Mouse (Mus musculus) CH12.LX (cell line): ENCODE measurements around the gene Scnn1a. TPM values are rescaled to one million over a fixed set of nuclear protein-coding genes. Genes with fewer than 3 reads are reported as not detected.

ENCODE experiments used
- DNase-seq: peaks from one replicate; pipeline ENCODE4 v3.0.0-alpha.2; 2013; ENCODE audit errors: extremely low read depth
- H3K27ac ChIP-seq: 2 replicates; pipeline ENCODE4 v1.5.1; 2012; ENCODE audit warnings: low read depth, mild to moderate bottlenecking, control low read depth, moderate library complexity; ENCODE audit not compliant: insufficient read depth
- H3K27me3 ChIP-seq: replicated peaks from 2 replicates; pipeline ENCODE3; 2012; ENCODE audit warnings: inconsistent platforms
- H3K36me3 ChIP-seq, 2 experiments: replicated peaks in 1 of 2; 2 replicates each; pipeline versions ENCODE3 to v1.6.1; 2012; ENCODE audit warnings: inconsistent platforms in 1 of 2, low read length in 1 of 2, mild to moderate bottlenecking in 1 of 2, mixed read lengths in 1 of 2, moderate library complexity in 1 of 2; ENCODE audit not compliant: control insufficient read depth in 1 of 2, insufficient read depth in 1 of 2
- H3K4me1 ChIP-seq, 2 experiments: 2 replicates each; pipeline ENCODE4 v1.6.1; 2012; ENCODE audit warnings: inconsistent platforms in 1 of 2, moderate library complexity in 1 of 2; ENCODE audit not compliant: insufficient read depth in 2 of 2, control insufficient read depth in 1 of 2
- H3K4me2 ChIP-seq: 2 replicates; pipeline ENCODE4 v1.6.1; 2012; ENCODE audit warnings: low read depth, mild to moderate bottlenecking, control low read depth; ENCODE audit not compliant: poor library complexity, insufficient read depth, severe bottlenecking
- H3K4me3 ChIP-seq, 3 experiments: fragments of 150-350 bp in 1 of 3; sonication (generic) in 1 of 3; replicated peaks in 1 of 3; 2 replicates each; pipeline versions ENCODE3 to v1.5.1; 2011 to 2012; ENCODE audit warnings: low read depth in 2 of 3, low read length in 2 of 3, mild to moderate bottlenecking in 2 of 3, moderate library complexity in 2 of 3, control low read depth in 1 of 3, improper control_type of control experiment in 1 of 3, inconsistent platforms in 1 of 3, mixed read lengths in 1 of 3; ENCODE audit not compliant: poor library complexity in 1 of 3
- H3K79me2 ChIP-seq: replicated peaks from 2 replicates; pipeline ENCODE4 v1.6.1; 2012; ENCODE audit warnings: mild to moderate bottlenecking, moderate library complexity; ENCODE audit not compliant: control insufficient read depth, poor library complexity, insufficient read depth, severe bottlenecking; ENCODE audit errors: extremely low read depth
- H3K9ac ChIP-seq: 2 replicates; pipeline ENCODE4 v1.6.1; 2012; ENCODE audit warnings: low read depth, mild to moderate bottlenecking, control low read depth, moderate library complexity; ENCODE audit not compliant: insufficient read depth
- H3K9me3 ChIP-seq: replicated peaks from 2 replicates; pipeline ENCODE3; 2012; ENCODE audit warnings: low read length, inconsistent platforms, mixed read lengths
- BHLHE40 ChIP-seq: IDR thresholded peaks from 2 replicates; pipeline ENCODE4 v1.6.1; 2011; ENCODE audit warnings: mild to moderate bottlenecking, low read depth, low read length, improper control_type of control experiment
- CHD2 ChIP-seq: IDR thresholded peaks from 2 replicates; pipeline ENCODE4 v1.6.1; 2011; ENCODE audit warnings: low read length, improper control_type of control experiment
- CTCF ChIP-seq, 2 experiments: IDR thresholded peaks in 1 of 2; conservative IDR thresholded peaks in 1 of 2; 2 replicates each; pipeline ENCODE4 v1.5.1; 2011 to 2012; ENCODE audit warnings: low read depth in 2 of 2, low read length in 2 of 2, improper control_type of control experiment in 1 of 2, inconsistent platforms in 1 of 2, mild to moderate bottlenecking in 1 of 2, moderate library complexity in 1 of 2
- E2F4 ChIP-seq: IDR thresholded peaks from 2 replicates; pipeline ENCODE4 v1.6.1; 2011; ENCODE audit warnings: low read depth, low read length, improper control_type of control experiment; ENCODE audit not compliant: insufficient replicate concordance
- ELF1 ChIP-seq: IDR thresholded peaks from 2 replicates; pipeline ENCODE4 v1.6.1; 2014; ENCODE audit warnings: low read depth, mild to moderate bottlenecking, inconsistent platforms, low read length, improper control_type of control experiment
- EP300 ChIP-seq: IDR thresholded peaks from 2 replicates; pipeline ENCODE4 v1.6.1; 2011; ENCODE audit warnings: low read length, improper control_type of control experiment
- ETS1 ChIP-seq: conservative IDR thresholded peaks from 2 replicates; pipeline ENCODE4 v1.6.1; 2012; ENCODE audit warnings: low read depth, mild to moderate bottlenecking, inconsistent platforms, low read length, improper control_type of control experiment, moderate library complexity
- GABPA ChIP-seq: IDR thresholded peaks from 2 replicates; pipeline ENCODE4 v1.6.1; 2012; ENCODE audit warnings: low read depth, low read length, improper control_type of control experiment, inconsistent platforms; ENCODE audit not compliant: insufficient replicate concordance
- IRF4 ChIP-seq: IDR thresholded peaks from 2 replicates; pipeline ENCODE4 v1.6.1; 2014; ENCODE audit warnings: low read depth, mild to moderate bottlenecking, inconsistent platforms, low read length, improper control_type of control experiment
- JUN ChIP-seq: IDR thresholded peaks from 2 replicates; pipeline ENCODE4 v1.6.1; 2011; ENCODE audit warnings: low read depth, mild to moderate bottlenecking, low read length, improper control_type of control experiment, moderate library complexity; ENCODE audit not compliant: insufficient read depth
- JUND ChIP-seq: conservative IDR thresholded peaks from 2 replicates; pipeline ENCODE4 v1.6.1; 2011; ENCODE audit warnings: low read depth, low read length, improper control_type of control experiment
- MAFK ChIP-seq: IDR thresholded peaks from 2 replicates; pipeline ENCODE4 v1.6.1; 2011; ENCODE audit warnings: low read length, improper control_type of control experiment; ENCODE audit not compliant: insufficient replicate concordance
- MAZ ChIP-seq: IDR thresholded peaks from 2 replicates; pipeline ENCODE4 v1.6.1; 2012; ENCODE audit warnings: low read depth, mild to moderate bottlenecking, inconsistent platforms, low read length, improper control_type of control experiment, moderate library complexity
- MEF2A ChIP-seq: IDR thresholded peaks from 2 replicates; pipeline ENCODE4 v1.6.1; 2014; ENCODE audit warnings: low read depth, mild to moderate bottlenecking, inconsistent platforms, low read length, improper control_type of control experiment, borderline replicate concordance
- MXI1 ChIP-seq: IDR thresholded peaks from 2 replicates; pipeline ENCODE4 v1.6.1; 2011; ENCODE audit warnings: mild to moderate bottlenecking, low read depth, low read length, improper control_type of control experiment
- MYC ChIP-seq: IDR thresholded peaks from 2 replicates; pipeline ENCODE4 v1.6.1; 2011; ENCODE audit warnings: low read depth, mild to moderate bottlenecking, improper control_type of control experiment, low read length
- NELFE ChIP-seq: IDR thresholded peaks from 2 replicates; pipeline ENCODE4 v1.6.1; 2011; ENCODE audit warnings: low read depth, low read length, improper control_type of control experiment
- NRF1 ChIP-seq: IDR thresholded peaks from 2 replicates; pipeline ENCODE4 v1.6.1; 2014; ENCODE audit warnings: low read depth, mild to moderate bottlenecking, inconsistent platforms, low read length, improper control_type of control experiment, moderate library complexity
- PAX5 ChIP-seq: IDR thresholded peaks from 2 replicates; pipeline ENCODE4 v1.6.1; 2012; ENCODE audit warnings: low read length, inconsistent platforms, mixed read lengths
- POLR2A ChIP-seq: IDR thresholded peaks from 2 replicates; pipeline ENCODE4 v1.6.1; 2011; ENCODE audit warnings: low read depth, mild to moderate bottlenecking, improper control_type of control experiment, low read length
- POLR2AphosphoS2 ChIP-seq: IDR thresholded peaks from 2 replicates; pipeline ENCODE4 v1.6.1; 2011; ENCODE audit warnings: low read depth, low read length, improper control_type of control experiment
- RAD21 ChIP-seq: IDR thresholded peaks from 2 replicates; pipeline ENCODE4 v1.6.1; 2011; ENCODE audit warnings: low read depth, mild to moderate bottlenecking, low read length, improper control_type of control experiment, moderate library complexity
- SMC3 ChIP-seq: IDR thresholded peaks from 2 replicates; pipeline ENCODE4 v1.6.1; 2011; ENCODE audit warnings: low read depth, low read length, improper control_type of control experiment
- TBP ChIP-seq: conservative IDR thresholded peaks from 2 replicates; pipeline ENCODE4 v1.6.1; 2011; ENCODE audit warnings: low read depth, low read length, improper control_type of control experiment
- USF1 ChIP-seq: IDR thresholded peaks from 2 replicates; pipeline ENCODE4 v1.6.1; 2014; ENCODE audit warnings: low read depth, mild to moderate bottlenecking, inconsistent platforms, low read length, improper control_type of control experiment
- ZC3H11A ChIP-seq: IDR thresholded peaks from 2 replicates; pipeline ENCODE4 v1.6.1; 2012; ENCODE audit warnings: low read depth, mild to moderate bottlenecking, inconsistent platforms, low read length, improper control_type of control experiment
- ZKSCAN1 ChIP-seq: IDR thresholded peaks from 2 replicates; pipeline ENCODE4 v1.6.1; 2012; ENCODE audit warnings: low read depth, inconsistent platforms, low read length, improper control_type of control experiment, borderline replicate concordance
- ZMIZ1 ChIP-seq: IDR thresholded peaks from 2 replicates; pipeline ENCODE4 v1.6.1; 2012; ENCODE audit warnings: low read depth, mild to moderate bottlenecking, inconsistent platforms, low read length, improper control_type of control experiment
- ZNF384 ChIP-seq: IDR thresholded peaks from 2 replicates; pipeline ENCODE4 v1.6.1; 2012; ENCODE audit warnings: low read depth, low read length, improper control_type of control experiment, inconsistent platforms
- dilution Hi-C: fragments of 300-500 bp; cut with MboI; formaldehyde crosslinking; loops from 2 replicates; pipeline ENCODE4 v1.14.3; 2020; ENCODE audit warnings: low sequenced_read_pairs; ENCODE audit not compliant: extremely low pct_unique_long_range_greater_than_20kb, extremely low pct_ligation_motif_present
- in situ Hi-C: fragments of 300-500 bp; cut with MboI; formaldehyde crosslinking; loops from 3 replicates; pipeline ENCODE4 v1.14.3; 2019; ENCODE audit warnings: low sequenced_read_pairs, low pct_ligation_motif_present, low pct_unique_long_range_greater_than_20kb, mixed read lengths
- polyA plus RNA-seq: library from polyadenylated mRNA; unstranded; fragments of >175 nt; gene quantifications from 2 replicates; pipeline ENCODE4 v1.2.1, GENCODE M21; 2012; ENCODE audit warnings: low read depth; ENCODE audit not compliant: insufficient read length
- total RNA-seq, 2 experiments: library from RNA; depleted of rRNA; stranded (reverse); fragments of 300-350 nt in 1 of 2; fragments of >200 nt in 1 of 2; gene quantifications; 2 replicates each; pipeline ENCODE4 v1.2.3; 2012 to 2014

The Scnn1a gene
- total and polyA plus RNA-seq, 3 experiments: not detected

DNA sequence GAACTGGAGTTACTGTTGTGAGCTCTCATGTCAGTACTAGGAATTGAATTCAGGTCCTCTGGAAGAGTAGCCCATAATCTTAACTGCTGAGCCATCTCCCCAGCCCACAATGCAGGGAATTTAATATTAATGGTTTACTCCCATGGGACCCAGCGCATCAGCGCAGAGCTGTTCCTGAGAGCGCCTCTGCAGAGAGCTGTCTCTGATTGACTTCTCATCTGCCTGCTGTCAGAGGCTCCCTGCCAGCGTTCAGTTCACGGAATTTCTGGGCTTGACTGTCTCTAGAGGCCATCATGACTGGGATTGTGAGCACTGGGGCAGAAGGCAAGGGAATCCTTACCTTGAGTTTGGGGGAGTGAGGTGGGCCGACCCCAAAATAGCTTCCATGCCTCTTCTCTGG lies 56.6 kb downstream of the Scnn1a start:
- no peak overlapping the region for H3K9ac ChIP-seq
- H3K36me3 ChIP-seq: no peaks in the 10 kb centered on the region
- in situ Hi-C loops: no loop called here
- H3K79me2 ChIP-seq: no peaks in the 10 kb centered on the region
- H3K9me3 ChIP-seq: no peaks in the 10 kb centered on the region
- H3K27ac ChIP-seq: no peak overlapping the region
- no peak for TF ChIP-seq TBP
- TF ChIP-seq BHLHE40: no peak
- TF ChIP-seq NRF1: no peak
- TF ChIP-seq EP300: no peak
- TF ChIP-seq NELFE: no peak
- TF ChIP-seq MAZ: no peak
- TF ChIP-seq E2F4: no peak
- no peak for TF ChIP-seq MEF2A
- no peak for TF ChIP-seq MYC
- no peak for TF ChIP-seq ELF1
- TF ChIP-seq USF1: no peak
- TF ChIP-seq ZC3H11A: no peak
- TF ChIP-seq MXI1: no peak
- no peak for TF ChIP-seq CTCF (conservative IDR thresholded peaks at IDR 0.05 in 1 of 2, IDR thresholded peaks at IDR 0.05 in 1 of 2; ENCODE audit: low read depth in 2 of 2, low read length in 2 of 2)
- TF ChIP-seq ZKSCAN1: no peak
- no peak for TF ChIP-seq MAFK
- no peak for TF ChIP-seq PAX5
- TF ChIP-seq, all 38 proteins: peak for 0
- Histone ChIP-seq H3K4me3 (no peak overlapping the region), H3K27me3 (peaks cover 93% of the 10 kb centered on the region), H3K4me1 (no peaks in the 10 kb centered on the region), H3K4me2 (no peak overlapping the region)
- no peak for DNase-seq
- dilution Hi-C loops: no loop called here

DNA sequence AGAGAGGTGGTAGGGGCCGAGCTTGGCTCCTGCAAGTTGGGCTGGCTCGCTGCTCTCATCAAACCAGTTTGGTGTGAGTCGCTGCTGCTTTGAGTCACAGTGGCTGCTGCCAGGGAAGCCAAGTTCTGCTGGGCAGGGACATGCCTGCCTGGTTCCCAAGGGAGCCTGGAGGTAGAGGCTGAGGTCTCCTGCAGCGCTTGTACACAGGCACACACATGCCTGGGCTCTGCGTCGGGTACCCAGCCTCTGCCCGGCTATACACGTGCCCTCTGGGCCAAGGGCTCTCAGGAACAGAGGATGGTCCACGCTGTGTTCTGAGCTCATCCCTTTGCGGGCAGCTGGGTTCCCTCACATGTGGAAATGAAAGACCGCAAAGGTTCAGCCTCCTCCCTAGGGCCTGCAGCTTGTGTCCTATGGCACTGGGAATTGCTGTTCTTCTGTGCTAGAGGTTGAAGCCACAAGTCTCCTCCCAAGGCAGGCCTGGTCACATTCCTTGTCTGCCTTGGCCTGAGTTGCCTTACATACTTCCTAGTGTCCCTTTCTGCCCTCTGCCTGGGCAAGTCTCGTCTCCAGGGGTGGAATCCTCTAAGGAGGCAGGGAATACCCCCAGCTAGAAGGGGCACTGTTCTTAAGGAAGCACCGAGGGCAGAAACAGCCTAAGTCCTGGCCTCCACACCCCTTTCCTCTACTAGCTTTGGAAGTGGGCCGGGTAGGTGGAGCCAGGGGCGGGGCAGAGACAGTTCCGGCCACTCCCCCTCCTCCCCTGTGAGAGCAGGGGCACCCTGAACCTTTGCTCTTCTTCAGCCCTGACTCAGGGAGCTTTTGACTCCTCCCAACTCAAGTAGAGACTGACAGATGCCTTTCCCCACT lies 57.4 kb downstream of the Scnn1a start:
- H3K4me1 ChIP-seq: no peaks in the 10 kb centered on the region
- no peak overlapping the region for H3K27ac ChIP-seq
- H3K36me3 ChIP-seq: no peaks in the 10 kb centered on the region
- H3K4me2 ChIP-seq: no peak overlapping the region
- TF ChIP-seq JUND (no peak), E2F4 (no peak), CHD2 (no peak), MYC (no peak), MAFK (no peak), TBP (no peak), EP300 (no peak), POLR2A (no peak), MXI1 (no peak), POLR2AphosphoS2 (no peak), ZMIZ1 (no peak), IRF4 (no peak), ZNF384 (no peak), ETS1 (no peak), SMC3 (no peak), GABPA (no peak), JUN (no peak), RAD21 (no peak)
- no peaks in the 10 kb centered on the region for H3K79me2 ChIP-seq
- no peak overlapping the region for H3K4me3 ChIP-seq
- no peak overlapping the region for H3K9ac ChIP-seq
- DNase-seq: no peak
- no peaks in the 10 kb centered on the region for H3K9me3 ChIP-seq
- in situ Hi-C loops: no loop called here
- dilution Hi-C loops: no loop called here
- H3K27me3 ChIP-seq: peaks cover 93% of the 10 kb centered on the region
